Mouse (Mus musculus) inflammation-experienced regulatory T-cells, adult 6 months (primary cell): ENCODE data around the gene Memo1. TPM values are rescaled to one million over a fixed set of nuclear protein-coding genes. Genes with fewer than 3 reads are reported as not detected.
"Not testable (repeated sequence)": the region's sequence is repeated elsewhere in the genome, so short reads cannot be mapped to it uniquely, and the experiment has no call there.

Source experiments
- ATAC-seq: one replicate; pipeline ENCODE4 v1.8.0; 2017
- polyA plus RNA-seq, 3 experiments: library from polyadenylated mRNA; unstranded; fragments of 100-300 nt; shearing (Covaris generic); gene quantifications; one replicate each; pipeline ENCODE4 v1.2.1; 2017

Gene Memo1
- polyA plus RNA-seq, 3 experiments from 2014 or later, result 37.6 to 61.9 (median 45.4) TPM

- ATAC-seq, result no peak
These were observed 52.5 kb downstream of the Memo1 start for GRCm38 (mm10) chr17:74242788-74243187.

- no peak for ATAC-seq
These were observed 55.0 kb downstream of the Memo1 start for GRCm38 (mm10) chr17:74240322-74240721.

GRCm38 (mm10) chr17:74228131-74228759 lies 67.1 kb downstream of the Memo1 start:
- no peak for ATAC-seq

GRCm38 (mm10) chr17:74217304-74217703 lies 78.0 kb downstream of the Memo1 start:
- ATAC-seq, result no peak

GRCm38 (mm10) chr17:74212831-74213524 lies 82.3 kb downstream of the Memo1 start:
- not testable (repeated sequence) for ATAC-seq

GRCm38 (mm10) chr17:74209143-74209908 lies 86.0 kb downstream of the Memo1 start:
- no peak for ATAC-seq

- no peak for ATAC-seq
These were observed 99.4 kb downstream of the Memo1 start for GRCm38 (mm10) chr17:74195943-74196342.

GRCm38 (mm10) chr17:74194755-74195154 lies 100.6 kb downstream of the Memo1 start:
- ATAC-seq, result no peak

- no peak for ATAC-seq
These were observed 101.9 kb downstream of the Memo1 start for GRCm38 (mm10) chr17:74193463-74193862.

GRCm38 (mm10) chr17:74191446-74191845 lies 103.9 kb downstream of the Memo1 start:
- ATAC-seq, result no peak

- ATAC-seq, result no peak
These were observed 109.1 kb downstream of the Memo1 start for GRCm38 (mm10) chr17:74186197-74186596.

GRCm38 (mm10) chr17:74184739-74185138 lies 110.6 kb downstream of the Memo1 start:
- no peak for ATAC-seq

- no peak for ATAC-seq
These were observed 114.4 kb downstream of the Memo1 start for GRCm38 (mm10) chr17:74180889-74181288.

GRCm38 (mm10) chr17:74179640-74180039 lies 115.7 kb downstream of the Memo1 start:
- not testable (repeated sequence) for ATAC-seq

- no peak for ATAC-seq
These were observed 121.6 kb downstream of the Memo1 start for GRCm38 (mm10) chr17:74173726-74174125.

- no peak for ATAC-seq
These were observed 122.5 kb downstream of the Memo1 start for GRCm38 (mm10) chr17:74172834-74173233.

- ATAC-seq, result peak; percentile 99
These were observed 135.9 kb downstream of the Memo1 start for GRCm38 (mm10) chr17:74159443-74159894.

GRCm38 (mm10) chr17:74158161-74158560 lies 137.2 kb downstream of the Memo1 start:
- no peak for ATAC-seq

Other genes with a start within 250 kb of the Memo1 start
- gene Srd5a2, start 247.6 kb downstream of the Memo1 start, polyA plus RNA-seq, result not detected
- gene Dpy30, start 28.4 kb upstream of the Memo1 start, polyA plus RNA-seq, result 100 to 1,000 TPM; 141 to 185 (median 142) TPM
- 10 to 100 TPM in 2 of 3 experiments, 1 to 10 TPM in 1; 8.6 to 12.0 (median 11.1) TPM for gene Spast, start 43.5 kb upstream of the Memo1 start, polyA plus RNA-seq
- 10 to 100 TPM; 27.6 to 31.2 (median 30.9) TPM for gene Slc30a6, start 100.1 kb upstream of the Memo1 start, polyA plus RNA-seq
- gene Nlrc4, start 163.6 kb upstream of the Memo1 start, polyA plus RNA-seq, result 1 to 10 TPM in 1 of 3 experiments, under 1 TPM in 2; 0.83 to 1.1 (median 0.93) TPM
- 10 to 100 TPM in 2 of 3 experiments, 1 to 10 TPM in 1; 9.2 to 20.0 (median 17.8) TPM for gene Yipf4, start 194.0 kb upstream of the Memo1 start, polyA plus RNA-seq
- 100 to 1,000 TPM; 182 to 257 (median 187) TPM for gene Birc6, start 232.8 kb upstream of the Memo1 start, polyA plus RNA-seq